Mouse (Mus musculus) layer of hippocampus, adult 11-12 months (tissue): Measurements from ENCODE around the gene R3hdm4.
"Not testable (repeated sequence)": the region's sequence is repeated elsewhere in the genome, so short reads cannot be mapped to it uniquely, and the experiment has no call there.

Source experiments
- DNase-seq: peaks from one replicate; pipeline ENCODE4 v3.0.0; 2022; ENCODE audit warnings: low spot score

R3hdm4 gene

DNA sequence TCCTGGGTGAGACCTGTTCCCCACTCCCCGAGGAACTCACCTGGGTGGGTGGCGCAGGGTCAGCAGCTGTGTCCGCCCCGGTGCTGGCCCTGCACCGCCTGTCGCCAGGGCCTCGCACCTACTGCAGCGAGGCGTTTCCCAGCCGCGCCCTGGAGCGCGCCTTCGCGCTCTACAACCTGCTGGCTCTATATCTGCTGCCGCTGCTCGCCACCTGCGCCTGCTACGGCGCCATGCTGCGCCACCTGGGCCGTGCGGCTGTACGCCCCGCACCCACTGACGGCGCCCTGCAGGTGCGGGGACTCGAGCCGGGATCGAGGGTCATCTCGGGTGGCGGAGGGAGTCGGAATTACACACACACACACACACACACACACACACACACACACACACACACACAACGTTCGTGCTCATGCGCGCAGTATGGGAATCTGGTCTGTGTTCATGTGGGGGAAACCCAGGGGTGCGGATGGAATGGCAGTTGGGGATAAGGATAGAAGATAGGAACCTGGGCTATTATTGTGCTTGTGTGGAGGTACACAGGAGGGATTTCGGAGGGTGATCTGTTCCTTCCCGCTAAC, at the start of gene R3hdm4:
TSS of gene R3hdm4 (minus strand) at position 251 of the 578 bp plus-strand sequence.
- no peak for DNase-seq

DNA sequence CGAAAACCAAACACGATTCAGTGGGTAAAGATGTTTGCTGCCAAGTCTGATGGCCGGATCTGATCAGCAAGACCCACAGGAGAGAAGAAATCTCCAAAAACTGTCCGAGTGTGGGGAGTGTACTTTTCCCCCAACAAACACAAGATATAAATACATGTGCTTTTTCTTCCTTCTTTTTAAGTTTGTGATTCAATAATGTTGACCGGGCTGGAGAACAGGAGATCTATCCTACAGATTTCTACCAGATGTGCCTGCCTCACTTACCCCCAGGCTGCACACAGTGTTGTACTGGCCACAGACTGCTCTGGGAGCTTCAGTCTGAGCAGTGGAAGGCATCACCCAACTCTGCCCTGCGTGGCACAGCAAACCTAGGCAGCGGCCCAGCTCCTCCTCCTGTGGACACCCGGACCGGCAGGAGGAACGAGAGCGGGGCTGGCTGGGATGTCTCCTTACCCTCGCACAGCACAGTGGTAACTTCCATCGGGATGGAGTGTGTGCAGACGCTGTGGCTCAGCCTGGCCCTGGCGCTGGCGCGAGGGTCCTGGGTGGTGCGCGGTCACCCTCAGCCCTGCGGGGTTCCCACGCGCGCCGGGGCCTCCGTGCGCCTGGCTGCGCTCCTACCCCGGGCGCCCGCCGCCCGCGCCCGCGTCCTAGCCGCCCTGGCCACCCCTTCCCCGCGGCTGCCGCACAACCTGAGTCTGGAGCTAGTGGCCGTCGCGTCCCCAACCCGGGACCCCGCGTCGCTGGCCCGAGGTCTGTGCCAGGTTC, 49.6 kb upstream of the R3hdm4 start, which contains the start of gene Grin3b:
TSS of gene Grin3b (plus strand) at position 301 of the 768 bp plus-strand sequence.
- no peak for DNase-seq

DNA sequence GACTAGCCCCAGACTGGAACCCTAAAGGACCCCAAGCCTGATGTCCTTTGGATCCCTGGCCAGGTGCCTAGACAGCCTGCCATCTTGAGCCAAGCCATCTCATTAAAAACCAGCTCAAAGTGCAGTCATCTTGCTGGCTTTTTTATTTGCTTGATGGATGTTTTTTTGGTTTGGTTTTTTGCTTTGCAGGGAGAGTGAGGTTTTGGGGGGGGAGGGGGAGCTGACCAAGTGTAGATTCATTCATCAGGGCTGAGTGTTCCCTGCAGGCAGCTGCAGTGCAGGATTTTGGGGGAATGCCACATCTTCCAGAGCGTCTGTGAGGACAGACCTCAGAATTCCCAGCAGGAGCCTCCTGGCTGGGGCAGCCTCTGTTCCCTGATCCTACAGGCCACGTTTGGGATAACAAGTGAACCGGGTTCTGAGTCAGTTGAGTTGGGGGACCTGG, 48.1 kb upstream of the R3hdm4 start:
- no peak for DNase-seq

DNA sequence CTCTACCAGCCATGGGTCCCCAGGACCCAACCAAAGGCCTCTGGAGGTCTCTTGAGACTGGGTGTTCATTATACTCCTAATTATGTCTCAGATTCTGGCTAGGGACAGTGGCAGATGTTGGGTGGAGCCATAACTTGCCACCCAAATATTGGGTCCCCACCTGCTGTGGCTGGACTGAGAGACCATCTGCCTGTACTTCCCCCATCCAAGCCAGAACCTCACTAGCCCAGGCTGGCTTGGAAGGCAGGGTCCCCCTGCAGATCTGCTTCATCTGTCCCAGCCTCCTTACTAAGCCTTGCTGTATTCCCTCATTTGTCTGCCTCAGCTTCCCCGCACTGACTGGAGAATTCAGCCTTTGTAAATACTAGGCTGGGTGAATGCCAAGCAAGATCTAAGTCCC, 47.2 kb upstream of the R3hdm4 start:
- DNase-seq = no peak

DNA sequence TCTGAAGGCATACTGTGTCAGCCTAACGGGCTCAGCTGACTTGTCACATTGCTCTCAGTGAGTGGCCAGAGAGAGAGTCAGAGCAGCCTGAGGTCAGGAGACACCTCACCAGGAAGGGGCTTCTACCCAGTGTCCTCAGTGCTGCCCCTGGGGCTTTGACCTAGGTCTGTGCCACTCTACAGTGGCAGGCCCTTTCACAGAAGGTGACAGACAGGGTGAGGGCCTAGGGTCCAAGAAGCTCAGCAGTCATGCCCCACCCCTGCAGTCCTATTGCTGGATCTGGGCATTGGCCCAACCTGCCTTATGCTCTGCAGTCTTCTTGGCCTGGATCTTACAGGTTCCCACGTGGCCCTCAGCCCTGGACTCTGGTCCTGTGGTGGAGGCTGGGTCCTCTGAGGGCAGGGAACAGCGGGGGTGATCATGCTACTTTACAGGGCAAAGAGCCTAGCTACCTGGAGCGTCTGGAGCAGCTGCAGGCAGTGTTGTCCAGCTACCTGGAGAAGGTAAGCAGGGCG, 45.9 kb upstream of the R3hdm4 start:
- no peak for DNase-seq

DNA sequence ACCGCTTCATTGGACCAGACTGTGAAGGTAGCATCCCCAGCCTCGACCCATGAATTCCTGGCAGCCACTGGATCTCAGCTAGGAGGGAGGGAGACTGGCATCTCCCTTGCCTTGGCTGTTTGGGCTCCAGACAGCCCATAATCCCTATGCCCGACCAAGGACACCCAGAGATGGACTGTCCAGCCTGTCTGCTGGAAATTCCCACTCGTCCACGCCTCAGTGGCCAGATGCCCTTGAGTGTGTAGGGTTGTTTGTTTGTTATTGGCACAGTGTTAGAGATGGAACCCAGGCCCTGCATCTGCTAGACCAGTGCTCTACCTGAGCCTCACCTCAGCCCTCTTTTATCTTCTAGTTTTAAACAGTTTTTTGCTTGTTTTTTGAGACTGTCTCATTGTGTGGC, 44.3 kb upstream of the R3hdm4 start:
- DNase-seq = no peak

DNA sequence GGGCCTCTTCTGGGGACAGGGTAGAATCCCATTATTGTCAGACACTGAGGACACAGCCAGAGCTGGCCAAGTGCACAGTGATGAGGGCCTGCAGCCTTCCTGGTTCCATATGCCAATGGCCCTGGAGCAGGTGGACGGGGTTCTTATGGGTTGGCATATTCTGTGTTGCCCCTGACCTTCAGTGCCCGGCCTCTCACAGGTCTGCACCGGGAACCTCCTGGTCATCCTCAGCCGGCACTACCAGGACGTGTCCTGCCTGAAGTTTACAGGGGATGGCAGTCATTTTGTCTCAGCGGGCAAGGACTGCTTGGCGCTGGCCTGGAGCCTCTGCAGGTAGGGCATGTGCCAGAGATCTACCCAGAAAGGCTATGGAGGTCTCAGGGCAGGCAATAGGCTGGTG, 43.7 kb upstream of the R3hdm4 start:
- DNase-seq = no peak

DNA sequence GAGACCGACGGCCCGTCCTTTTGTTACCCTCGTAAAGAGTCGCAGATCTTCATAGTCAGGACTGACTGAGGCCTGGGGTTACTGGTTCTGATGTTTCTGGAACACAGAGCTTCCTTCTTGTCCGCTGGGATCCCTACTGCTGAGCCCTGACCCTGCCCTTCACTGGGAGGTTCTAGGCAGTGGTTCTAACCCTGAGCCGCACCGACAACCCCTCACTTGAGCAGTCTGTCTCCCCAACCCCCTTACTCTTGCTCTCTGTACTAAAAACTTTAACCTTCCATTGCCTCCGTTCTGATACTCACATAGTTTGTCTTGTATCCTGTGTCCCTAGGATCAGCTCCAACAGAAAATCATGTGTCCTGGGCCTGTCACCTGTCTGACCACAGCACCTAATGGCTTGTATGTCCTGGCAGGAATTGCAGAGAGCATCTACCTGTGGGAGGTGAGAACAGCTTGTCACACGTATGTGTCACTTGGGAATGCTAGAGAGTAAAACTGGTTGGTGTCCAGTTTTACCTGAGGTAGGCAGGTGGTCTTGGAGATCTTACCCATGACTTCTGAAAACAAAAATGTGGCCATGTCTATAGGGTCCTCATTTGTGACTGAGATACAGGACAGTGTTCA, 39.8 kb upstream of the R3hdm4 start:
- no peak for DNase-seq

DNA sequence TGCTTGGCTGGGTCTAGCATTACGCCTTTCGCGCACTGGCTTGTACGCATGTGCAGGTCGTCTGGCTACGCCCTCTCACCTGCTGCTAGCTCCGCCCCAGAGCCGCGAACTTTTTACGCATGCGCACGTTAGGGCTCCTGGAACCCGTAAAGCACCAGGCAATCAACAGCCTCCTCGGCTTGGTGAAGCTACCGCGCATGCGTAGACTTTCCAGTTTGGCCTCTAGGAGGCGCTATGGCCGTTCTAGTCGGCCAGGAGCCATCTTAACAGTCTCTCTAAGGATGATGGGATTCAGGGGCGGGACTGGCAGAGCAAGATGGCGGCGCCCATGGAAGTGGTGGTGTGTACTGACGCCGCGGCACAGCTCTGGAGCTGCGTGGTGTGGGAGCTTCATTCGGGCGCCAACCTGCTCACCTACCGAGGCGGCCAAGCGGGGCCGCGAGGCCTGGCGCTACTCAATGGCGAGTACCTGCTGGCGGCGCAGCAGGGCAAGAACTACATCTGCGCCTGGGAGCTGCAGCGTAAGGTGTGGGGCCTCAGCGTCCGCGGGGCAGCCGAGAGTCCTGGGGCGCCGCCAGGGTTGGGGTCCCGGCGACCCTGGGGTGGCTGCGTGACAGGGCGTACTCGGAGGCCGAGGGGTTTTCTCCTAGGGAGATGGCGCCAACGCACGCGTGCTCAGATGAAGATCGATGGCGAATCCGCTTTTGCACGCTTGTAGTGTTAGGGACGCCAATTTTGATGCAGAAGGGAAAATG, 39.0 kb upstream of the R3hdm4 start, which contains the start of gene Wdr18:
TSS of gene Wdr18 (plus strand) at position 306 of the 755 bp plus-strand sequence.
- peak; percentile 100 for DNase-seq

DNA sequence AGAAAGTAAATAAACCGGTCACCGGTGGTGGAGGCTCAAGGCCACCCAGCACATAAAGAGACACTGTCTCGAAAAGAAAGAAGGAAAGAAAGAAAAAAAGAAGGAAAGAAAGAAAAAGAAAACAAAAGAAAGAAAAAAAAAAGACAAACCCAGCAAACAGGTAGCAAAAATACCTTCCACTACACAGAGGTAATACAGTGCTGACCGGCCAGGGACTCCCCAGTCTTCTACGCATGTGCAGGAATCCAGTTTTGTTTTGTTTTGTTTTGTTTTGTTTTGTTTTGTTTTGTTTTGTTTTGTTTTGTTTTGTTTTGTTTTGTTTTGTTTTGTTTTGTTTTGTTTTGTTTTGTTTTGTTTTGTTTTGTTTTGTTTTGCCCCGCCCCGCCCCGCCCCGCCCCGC, 38.4 kb upstream of the R3hdm4 start:
- DNase-seq = not testable (repeated sequence)

DNA sequence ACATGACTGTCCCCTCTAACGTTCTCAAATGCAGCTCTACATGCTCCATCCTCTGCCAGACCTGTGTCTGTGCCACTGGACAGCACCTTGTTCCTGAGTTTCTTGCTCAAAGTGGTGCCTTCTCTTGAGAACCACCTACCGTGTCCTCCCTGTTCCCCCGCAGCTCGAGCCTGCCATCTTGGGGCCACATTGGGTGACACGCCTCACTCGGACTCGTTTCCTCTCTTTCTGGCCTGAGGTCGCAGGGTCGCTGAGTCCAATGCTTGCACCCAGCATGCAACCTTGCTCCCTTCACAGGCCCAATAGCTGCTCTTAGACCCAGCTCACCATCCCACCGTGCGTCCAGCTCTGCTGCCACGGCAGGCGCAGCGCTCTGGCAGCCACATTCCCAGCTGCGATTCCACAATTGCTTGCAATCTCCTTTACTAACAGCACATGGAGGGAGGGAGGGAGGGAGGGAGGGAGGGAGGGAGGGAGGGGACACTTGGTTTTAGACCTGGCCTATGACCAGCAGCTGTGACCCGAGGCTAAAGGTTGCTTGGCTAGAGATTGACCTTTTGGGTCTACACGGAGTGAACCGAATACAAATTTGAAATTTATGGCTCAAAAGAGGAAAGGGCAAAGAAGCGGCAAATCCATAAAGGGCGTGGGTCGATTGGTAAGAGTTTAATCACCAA, 37.3 kb upstream of the R3hdm4 start:
- DNase-seq = peak; percentile 79

DNA sequence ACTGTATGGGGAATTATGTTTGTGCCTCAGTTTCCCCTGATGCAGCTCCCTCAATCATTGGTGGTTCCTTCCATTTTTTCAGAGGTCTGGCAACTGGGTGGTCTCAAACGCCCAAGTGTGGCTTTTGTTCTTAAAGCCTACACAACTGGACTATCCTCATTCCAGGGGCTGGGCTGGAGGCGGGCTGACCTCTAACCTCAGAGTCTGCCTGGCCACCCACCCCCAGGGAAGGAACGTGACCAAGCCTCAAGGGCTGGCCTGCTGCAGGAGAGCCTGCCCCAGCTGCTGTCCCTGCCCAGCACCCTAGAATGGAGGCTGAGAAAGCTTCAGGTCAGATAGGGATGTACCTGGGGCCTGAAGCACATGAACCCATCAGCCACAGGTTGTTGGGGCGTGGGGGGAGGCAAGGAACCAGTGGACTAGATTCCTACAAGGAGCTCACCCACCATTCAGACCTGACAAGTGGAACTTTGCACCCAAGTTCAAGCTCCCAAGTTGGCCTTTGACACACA, 35.7 kb upstream of the R3hdm4 start:
- DNase-seq = no peak

DNA sequence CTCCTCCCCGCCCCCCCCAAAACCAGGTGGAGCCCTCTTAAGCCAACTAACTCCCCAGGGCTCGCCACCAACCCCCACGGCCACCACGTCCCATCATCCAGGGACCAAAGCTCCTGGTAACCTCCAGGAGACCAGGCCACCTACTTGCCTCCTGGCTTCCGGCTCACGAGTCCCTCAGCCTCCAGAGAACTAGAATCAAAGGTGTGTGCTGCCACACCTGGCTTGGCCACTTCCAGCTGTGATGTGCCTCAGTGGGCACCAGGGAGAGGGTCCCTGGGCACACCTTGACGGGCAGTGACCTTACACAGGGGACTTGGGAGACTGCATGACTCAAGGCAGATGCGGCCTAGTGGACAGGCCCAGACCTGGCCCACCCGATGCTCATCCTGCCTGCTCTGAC, 34.7 kb upstream of the R3hdm4 start:
- no peak for DNase-seq

DNA sequence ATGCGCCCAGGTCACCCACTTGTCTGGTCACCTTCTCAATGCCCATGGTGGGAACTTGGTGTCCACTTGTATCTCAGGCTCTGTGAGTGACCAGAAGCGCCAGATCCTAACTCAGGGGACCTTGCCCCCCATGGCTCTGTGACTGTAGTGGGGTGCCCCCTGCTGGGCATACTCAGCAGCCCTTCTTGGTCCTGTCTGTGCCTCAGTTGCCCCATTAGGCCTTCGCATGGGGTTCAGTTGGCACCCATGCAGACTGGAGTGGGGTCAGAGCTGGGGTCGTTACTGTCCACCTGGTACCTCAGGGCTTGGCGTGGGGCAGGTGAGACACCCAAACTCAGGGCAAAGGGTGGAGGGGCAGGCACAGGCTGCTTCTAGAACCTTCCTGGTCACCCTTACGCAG, 32.9 kb upstream of the R3hdm4 start:
- peak; percentile 52 for DNase-seq

DNA sequence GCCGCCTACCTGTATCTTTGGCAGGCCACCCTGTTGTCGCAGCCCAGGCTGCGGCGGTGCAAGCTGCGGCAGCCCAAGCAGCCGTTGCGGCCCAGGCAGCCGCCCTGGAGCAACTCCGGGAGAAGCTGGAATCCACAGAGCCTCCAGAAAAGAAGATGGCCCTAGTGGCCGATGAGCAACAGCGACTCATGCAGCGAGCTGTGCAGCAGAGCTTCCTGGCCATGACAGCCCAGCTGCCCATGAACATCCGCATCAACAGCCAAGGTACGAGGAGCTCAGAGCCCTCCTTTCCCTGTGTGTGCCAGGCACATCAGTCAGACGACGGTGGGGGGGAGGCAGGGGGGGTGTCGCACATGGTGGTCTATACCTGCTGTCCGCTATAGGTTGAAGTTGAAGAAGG, 29.7 kb upstream of the R3hdm4 start:
- no peak for DNase-seq

DNA sequence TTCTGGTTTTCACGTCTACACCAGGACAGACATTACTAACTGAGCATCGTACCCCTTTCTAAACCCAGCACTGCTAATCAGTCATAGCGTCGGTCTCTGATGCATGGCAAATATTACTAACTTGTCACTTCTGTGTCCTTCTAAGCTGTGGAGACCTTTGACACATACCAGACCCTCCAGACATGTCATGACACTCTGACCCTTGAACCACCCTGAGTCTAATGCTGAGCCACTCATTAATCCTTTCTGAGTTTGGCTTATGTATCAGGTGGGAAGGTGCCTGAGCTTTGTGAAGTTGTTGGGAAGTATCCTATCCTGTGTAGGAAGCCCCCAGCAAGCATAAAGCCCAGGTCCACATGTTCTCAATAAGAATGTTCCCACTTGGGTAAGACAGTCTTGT, 28.9 kb upstream of the R3hdm4 start:
- no peak for DNase-seq

DNA sequence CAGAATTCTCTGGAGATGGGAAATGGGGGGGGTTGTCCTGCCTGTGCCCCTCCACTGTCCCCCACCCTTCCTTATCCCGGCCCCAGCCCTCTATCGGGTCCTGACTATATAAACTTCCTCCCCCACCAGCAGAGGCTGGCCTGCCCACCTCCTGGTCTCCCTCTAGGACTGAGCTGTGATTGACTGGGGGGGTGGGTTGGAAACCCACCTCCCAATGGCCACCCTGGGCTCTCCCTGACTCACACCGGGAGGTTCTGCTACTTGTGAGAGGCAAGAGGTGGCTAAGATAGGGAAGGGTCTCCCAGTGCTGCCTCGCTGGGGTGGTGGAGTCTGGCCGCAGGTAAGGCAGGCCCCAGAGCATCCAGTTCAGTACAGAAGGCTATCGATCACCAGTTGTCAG, 26.5 kb upstream of the R3hdm4 start:
- DNase-seq = no peak

DNA sequence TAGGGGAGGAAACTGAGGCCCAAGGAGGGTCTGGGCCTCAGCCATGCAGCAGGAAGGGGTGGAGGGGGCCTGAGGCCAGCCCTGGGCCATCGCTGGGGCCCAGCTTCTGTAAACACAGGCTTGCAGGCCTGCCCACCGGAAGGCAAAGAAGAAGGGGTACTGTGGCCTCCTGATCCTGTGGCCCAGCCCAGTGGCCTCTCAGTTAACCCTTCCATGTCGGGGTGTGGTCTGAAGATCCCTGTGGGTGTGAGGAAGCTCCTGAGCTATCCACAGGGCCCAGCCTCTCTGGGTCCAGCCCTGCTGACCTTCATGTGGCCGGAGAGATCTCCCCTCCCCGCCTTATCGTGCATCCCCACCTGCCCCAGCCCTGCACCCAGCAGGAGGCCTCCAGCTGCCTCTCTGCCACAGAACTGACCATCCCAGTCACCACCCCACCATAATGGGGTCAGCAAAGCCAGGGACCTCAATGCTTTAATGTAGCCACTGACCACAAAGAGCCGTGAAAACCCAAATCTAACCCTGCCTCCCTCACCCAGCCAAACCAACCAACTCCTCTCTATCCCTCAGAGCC, 25.8 kb upstream of the R3hdm4 start:
- no peak for DNase-seq

DNA sequence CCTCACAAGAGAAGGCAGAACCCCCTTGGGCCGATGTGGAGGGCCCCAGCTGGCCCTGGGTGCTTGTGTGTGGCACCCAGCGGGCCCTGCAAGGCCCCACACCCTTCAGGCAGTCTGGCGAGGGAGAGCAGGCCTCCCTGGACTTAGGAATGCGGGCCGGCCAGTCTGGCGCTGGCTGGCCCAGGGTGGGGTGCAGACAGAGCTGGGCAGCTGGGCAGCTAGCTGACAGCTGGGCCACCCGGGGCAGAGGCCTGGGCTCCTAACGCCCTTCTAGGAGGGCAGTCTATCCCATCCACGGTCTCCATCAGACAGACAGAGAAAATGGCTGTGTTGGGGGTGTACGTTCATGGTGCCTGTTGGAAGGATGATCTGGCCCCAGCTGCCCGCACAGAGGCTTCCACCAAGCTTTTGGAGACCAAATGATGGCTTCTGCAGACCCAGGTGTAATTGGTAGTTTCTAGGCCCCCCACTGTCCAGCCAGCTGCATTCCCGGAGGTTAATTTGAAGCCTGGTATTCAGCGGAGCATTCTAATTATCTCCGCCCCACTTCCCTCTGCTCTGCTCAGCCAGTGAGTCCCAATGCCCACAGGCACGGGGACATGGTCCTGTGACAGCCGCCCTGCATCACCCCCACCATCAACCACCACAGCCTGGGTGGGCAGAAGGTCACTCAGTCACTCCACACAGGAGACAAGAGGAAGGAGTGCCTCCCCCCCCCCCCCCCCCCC, 24.7 kb upstream of the R3hdm4 start:
- DNase-seq = no peak

DNA sequence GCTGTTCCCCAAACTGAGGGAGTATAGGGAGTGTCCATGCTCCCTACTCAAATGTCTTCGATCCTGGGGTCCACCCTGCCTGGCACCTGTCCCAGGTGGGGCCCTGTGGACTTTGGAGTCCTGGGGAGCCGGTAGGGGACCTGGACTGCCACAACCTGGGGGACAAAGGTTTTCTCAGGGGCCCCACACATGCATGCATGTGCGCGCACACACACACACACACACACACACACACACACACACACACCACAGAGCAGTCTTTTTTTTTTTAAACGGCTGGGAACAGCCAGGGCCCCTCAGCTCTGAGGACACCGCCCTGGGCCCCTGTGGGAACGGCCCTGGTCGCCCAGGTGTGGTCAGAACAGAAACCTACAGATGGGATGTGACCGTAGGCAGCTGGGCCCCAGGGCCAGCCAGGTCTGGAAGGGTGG, 22.5 kb upstream of the R3hdm4 start:
- DNase-seq = no peak
